Mouse (Mus musculus): ENCODE measurements around the gene Ndufa3.
A peak's percentile ranks its signal among the peaks of the same experiment; 100 is the strongest.

Gene Ndufa3

DNA sequence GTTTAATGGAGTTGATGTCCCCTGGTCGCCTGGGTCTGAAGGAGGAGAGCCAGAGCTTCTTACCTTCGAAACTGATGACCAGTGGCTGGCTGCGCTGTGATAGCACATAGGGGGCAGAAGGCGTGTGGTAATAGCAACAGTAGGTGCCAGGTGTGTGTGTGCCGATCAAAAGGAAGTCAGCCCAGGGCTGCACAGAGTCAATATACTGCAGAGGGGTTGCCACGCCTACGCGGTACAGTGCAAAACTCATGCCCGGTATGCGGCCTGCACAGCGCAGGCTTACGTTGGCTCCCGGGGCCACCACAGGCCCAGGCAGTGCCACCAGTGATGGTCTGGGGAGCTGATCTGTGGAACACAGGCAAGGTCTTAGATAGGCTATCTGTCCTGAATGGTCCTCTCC lies 6.2 kb upstream of the Ndufa3 start:
- no peak for DNase-seq

DNA sequence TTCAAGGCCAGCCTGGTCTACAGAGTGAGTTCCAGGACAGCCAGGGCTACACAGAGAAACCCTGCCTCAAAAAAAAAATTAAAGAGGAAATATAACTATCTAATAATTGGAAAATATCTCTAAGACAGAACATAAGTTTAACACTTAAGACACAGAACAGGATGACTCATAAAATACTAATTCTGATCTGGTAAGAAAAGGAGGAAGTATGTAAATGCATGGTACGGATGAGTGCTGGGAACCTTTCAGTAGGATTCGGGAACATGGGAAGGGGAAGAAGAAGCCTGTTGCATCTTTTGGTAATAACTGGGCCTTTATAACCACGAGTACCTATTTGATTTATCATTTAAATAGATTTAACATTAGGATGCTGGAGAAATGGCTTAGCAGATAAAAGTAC lies 3.2 kb upstream of the Ndufa3 start:
- DNase-seq = no peak

DNA sequence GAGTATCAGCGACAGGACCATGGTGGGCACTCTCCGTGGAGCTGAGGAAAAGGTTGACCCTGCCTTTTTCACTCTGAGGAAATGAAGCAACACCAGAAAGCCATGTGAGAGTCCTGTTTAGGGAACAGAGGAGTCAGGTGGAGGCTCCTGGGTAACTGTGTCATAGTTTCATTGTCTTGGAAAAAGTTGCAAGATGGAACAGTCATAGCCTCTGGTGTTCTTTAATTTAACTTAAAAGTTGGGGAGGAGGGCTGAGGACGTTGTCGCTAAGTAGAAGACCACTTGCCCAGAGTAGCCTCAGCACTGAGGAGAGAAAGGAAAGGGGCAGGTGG lies 1.1 kb upstream of the Ndufa3 start, which contains the start of gene Oscar:
Gene Oscar (minus strand): TSS at position 101 of the 332 bp plus-strand sequence.
- DNase-seq = no peak

DNA sequence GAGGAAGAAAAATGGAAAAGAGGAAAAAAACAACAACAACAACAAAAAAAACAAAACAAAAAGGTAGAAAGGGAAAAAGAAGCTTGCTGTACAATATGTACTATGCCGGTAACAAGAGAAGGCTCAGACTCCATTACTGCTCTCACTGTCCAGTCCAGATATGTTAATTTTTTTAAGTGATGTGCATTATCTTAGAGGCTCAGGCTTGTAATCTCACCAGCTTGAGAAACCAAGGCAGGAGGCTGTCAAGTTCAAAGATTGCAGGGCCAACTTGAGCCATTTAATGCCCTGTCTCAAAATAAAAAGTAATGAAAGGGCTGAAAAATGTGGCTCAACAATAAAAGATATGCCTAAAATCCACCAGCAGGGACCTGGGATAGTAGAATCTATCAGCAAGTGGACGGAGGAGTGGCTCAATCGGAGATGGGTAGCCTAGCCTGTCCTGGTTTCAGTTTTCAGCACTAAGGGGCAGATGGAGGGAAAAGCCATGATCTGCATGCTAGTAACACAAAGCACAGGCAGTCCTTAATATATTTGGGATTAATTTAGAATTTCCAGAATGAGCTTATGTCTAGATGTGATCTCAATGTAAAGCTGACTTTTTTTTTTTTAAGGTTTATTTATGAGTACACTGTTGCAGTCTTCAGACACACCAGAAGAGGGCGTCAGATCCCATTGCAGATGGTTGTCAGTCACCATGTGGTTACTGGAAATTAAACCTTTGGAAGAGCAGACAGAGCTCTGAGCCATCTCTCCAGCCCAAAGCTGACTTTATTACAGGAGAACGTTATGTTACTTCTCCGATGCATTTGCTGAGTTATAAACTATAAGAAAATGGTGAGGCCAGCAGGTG lies 558 bp upstream of the Ndufa3 start:
- DNase-seq = no peak

DNA sequence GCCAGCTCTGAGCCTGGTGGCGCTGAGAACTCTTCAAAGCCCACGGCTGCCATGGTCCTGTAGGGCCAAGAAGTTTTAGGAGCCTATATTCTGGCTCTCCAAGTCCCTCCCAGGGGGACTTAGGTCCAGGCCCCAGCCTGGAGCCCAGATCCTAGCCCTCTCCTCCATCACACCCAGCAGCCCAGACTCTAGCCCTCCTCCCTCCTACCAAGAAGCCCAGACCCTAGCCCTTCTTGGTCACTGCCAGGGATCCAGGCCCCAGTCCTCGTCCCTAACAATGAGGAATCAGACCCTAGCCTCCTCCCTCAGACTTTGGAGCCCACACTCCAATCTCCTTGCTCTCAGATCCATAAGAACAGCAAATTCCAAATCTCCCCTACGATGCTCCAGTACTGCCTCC lies 11.9 kb downstream of the Ndufa3 start:
- DNase-seq = no peak

DNA sequence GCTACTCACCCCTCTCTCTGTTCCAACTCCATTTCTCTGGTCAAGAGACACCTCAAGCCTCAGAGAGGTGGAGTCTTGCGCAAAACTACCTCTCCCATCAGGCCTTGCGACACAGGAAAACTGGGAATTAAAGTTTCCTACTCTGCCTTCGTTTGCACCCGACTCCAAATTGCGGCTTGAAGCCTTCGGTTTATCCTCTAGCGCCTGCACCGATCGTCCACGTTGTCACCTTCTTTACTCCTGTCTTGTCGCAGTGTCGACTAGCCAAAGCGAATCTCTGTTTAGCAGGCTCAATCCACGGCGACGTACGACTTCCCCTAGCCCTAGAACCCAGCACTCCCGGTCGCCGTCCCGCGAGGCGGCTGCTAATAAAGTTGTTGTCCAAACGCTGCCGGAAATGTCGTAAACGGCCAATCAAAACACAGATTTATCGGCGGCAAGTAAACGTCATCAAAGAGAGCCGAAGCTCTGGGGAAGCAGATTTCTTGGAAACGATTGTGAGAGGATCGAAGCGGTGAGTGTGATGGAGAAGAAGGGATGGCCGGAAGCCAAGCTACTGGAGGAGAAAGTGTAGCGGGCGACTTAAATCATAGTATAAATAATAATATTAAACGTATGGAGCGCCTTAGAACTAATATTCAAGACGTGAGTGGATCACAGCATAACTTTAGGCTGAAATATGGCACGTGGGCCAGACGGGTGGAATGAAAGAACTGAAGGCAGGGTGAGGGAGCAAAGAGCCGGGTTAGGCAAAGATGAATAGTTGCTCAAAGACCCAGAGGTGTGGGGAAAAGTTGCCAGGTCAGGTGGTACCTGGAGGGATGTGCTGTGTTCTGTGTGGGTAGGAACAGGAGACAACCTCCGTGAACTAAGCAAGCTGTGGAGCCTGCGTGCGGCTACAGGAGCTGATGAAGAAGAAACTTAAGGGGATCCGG lies 12.6 kb downstream of the Ndufa3 start, which contains the start of the genes Tfpt and Prpf31:
Gene Tfpt (minus strand): TSS at position 387 of the 935 bp plus-strand sequence.
Gene Prpf31 (plus strand): TSS at position 443 of the 935 bp plus-strand sequence.
- DNase-seq = peak; percentile 98

DNA sequence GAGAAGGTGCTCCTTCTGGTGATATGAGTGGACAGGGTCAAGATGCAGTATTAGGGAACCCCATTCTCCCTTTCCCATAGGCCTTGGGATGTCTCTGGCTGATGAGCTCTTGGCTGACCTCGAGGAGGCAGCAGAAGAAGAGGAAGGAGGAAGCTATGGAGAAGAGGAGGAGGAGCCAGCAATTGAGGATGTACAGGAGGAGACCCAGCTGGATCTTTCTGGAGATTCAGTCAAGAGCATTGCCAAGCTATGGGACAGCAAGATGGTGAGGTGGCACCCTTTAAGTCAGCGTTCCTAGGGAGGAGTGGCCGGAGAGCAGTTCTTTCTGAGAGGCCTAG lies 13.3 kb downstream of the Ndufa3 start:
- DNase-seq = no peak

DNA sequence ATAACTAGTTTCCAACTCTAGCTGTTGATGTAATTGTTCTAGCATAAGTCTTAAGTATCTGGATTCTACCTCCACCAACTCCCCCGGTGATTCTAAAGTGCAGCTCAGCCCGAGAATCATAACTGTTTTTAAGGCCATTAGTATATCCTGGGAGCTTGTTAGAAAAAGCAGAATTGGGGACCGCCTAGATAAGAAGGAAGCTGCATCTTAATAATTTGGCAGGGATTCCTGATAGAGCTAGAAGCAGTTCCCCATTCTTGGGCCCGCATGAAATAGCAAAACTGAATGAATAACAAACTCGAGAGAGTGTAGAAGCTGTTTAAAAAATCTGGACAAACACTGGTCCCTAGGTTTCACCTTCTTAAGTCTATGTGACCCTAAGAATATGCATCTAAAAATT lies 26.2 kb downstream of the Ndufa3 start:
- no peak for DNase-seq

DNA sequence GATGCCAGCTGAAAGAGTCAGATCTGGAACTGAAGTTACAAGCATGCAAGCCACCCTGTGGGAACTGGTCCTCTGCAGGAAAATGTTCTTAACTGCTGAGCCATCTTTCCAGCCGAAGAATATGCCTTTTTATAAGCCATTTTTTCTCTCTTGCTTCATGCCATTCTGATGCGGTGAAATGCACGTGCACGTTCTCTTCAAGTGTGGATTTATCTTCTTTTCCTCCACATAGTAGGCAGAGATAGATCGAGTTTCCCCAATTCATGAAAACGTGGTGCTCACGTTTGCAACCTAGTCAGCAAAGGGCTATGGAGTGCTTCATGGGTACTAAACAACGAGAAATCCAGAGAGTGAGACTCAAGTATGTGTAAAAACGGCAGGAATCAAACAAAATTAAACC lies 26.7 kb downstream of the Ndufa3 start:
- DNase-seq = no peak

DNA sequence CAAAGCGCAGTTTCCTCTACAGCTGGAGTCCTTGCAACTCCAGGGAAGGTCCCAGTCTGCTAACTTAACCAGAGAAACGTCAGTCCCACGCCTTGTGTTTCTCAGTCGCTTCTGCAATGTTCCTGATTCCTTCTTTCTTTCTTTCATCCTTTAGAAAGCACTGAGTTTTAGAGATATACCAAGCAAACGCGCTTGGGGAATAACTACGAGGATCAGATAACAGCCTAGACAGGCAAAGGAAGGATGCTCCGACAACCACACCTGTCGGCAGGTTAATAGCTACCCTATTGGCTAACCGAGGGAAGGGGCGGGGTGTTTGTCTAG lies 27.1 kb downstream of the Ndufa3 start:
- no peak for DNase-seq

DNA sequence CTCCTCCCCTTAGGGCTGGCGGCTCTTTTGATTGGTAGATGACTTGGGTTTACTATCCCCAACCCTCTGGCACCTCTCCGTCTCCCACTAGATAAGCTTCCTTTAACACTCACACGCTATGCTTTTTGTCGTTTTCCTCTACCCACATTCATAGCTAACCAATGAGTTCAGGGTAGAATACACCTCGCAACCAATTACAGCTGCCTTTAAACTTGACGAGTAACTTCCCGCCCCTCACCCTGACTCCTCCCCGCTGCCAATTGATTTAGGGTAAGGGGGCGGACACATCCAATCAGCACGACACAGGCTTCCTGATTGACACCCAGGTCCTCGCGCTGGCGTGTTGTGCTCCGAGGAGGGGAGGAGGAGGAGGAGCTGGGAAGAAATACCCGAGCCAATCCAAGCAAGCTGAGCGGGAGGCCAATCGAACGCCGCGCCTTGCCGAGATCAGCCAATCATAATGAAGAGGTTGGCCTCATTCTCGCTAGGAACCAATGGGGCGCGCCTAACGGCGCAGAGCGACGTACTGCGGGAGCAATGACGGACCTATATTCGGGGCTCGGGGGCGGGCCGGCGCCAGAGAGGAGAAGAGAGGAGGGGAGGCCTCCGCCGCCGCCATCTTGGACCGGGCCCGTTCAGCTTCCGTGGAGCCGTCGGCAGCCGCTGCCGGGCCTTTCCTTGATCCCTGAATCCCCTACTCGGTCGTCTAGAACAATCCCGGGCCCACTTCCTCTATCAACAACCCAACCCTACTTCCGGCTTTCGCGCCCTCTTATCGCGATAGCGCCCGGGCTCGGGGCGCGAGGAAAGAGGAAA lies 27.7 kb downstream of the Ndufa3 start, which contains the start of gene Cnot3:
Gene Cnot3 (plus strand): TSS at position 597 of the 816 bp plus-strand sequence.
- peak; percentile 100 for DNase-seq

DNA sequence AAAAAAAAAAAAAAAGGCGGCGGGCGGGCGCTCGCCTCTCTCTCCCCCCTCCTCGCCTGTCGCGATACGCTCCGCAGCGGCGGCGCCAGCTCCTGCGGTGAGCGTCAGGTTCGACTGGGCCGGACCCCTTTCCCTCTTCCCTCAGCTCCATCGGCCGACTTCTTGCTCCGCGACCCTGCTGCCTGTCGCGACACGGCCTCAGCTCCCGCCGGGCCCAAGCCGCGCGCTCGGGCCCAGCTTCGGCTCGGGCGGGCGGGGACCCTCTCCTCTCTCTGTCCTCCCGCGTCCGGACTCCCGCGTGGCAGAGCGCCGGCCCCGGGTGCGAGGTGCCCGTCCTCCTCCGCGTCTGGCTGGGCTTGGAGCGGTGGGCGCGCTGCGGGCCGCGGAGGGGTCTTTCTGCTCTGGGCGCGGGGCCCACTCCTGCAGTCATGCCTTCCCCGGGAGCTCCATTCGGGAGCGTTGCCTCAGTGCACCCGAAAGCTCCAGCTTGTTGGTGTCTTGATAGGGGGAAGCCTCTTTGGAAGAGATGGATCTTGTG lies 28.4 kb downstream of the Ndufa3 start:
- DNase-seq = no peak

DNA sequence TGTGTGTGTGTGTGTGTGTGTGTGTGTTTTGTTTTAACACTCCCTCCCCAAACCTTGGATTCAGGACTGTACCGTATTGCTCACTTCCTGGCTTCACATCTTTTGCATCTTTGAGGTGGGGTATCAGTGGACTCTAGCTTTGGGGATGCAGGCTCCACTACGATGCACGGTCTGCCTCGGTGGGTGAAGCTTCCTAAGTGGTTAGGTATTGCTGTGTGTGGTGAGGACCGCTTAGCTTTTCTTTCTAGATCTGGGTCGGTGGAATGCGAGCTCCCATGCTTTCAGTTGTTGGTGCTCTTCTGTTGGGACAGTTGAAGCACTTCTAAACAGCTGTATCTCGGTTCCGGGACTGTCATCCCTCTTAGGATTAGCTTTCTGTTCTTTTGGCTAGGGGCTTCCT lies 29.0 kb downstream of the Ndufa3 start:
- DNase-seq = no peak

DNA sequence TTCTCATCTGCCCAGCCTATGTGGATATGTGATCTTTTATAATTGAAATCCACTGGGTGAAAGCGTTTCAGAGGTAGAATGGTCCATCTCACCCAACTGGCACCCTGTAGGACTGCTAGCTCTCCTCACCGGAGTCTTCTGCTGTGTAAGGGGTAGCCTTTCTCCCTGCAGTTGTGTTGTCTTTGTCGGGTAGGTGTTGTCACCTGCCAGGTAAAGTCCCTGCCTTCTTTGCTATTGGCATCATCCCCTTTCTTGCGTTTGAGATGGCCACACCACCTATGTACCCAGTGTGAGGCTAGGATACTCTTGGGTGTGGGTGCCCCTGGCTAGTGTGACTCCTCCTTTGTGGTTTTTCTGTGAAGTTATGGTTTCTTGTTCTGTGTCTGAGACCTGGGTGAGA lies 29.5 kb downstream of the Ndufa3 start:
- no peak for DNase-seq

DNA sequence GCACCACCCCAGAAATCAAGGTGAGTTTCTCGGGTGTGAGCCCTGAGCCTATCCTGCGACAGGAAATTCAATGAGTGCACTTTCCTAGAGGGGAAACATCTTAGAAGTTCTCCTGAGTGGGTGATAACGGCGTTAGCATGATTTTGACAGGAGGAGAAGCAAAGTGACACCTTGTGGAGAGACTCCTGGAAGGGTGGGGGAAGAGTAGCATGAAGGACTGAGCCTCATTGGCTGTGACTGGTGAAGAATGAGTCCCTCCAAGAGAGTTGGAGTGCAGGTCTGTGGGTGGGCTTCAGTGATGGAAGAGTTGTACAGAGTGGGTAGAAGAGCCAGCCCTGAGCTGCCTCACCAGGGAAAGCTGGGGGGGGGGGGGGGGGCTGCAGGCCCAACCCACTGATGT lies 39.8 kb downstream of the Ndufa3 start:
- DNase-seq = no peak

DNA sequence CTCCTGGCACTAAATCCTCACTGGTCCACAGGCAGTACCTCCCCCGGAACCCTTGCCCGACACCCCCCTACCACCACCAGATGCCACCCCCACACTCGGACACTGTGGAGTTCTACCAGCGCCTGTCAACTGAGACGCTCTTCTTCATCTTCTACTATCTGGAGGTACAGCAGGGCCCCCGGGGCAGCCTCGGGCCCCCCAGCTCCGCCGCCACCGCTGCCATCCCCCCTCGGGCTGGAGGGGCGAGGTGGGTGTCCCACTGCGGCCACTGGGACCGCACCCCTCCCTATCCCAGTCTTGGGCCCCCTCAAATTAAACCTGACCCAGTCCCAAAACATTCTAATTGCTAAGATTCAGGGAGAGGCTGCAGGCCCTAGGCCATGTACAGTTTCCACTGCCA lies 41.4 kb downstream of the Ndufa3 start:
- no peak for DNase-seq

DNA sequence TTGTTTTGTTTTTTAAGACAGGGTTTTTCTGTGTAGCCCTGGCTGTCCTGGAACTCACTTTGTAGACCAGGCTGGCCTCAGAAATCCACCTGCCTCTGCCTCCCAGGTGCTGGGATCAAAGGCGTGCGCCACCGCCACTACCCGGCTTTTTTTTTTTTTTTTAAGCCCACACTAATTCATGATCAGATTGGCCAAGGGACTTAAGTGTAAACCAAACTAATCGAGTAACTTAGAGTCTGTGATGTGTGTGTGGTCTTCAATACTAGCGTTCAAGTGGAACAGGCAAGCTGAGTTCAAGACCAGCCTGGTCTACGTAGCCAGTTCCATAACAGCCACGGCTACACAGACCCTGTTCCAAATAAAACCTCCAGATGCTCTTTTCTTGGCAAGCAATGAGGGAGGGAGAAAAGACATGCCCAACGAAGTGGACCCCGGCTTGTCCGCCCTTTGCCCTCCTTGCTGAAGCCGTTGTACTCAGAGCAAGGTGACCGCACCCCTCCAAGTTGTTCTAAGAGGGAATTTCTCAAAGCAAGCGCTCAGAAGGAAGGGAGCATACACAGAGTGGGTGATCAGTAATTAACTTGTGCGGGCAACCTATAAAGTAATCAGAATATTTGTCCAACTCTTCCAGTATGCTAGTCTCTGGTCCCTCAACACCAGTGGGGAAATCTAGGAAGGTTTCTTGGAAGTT lies 47.5 kb downstream of the Ndufa3 start:
- no peak for DNase-seq

DNA sequence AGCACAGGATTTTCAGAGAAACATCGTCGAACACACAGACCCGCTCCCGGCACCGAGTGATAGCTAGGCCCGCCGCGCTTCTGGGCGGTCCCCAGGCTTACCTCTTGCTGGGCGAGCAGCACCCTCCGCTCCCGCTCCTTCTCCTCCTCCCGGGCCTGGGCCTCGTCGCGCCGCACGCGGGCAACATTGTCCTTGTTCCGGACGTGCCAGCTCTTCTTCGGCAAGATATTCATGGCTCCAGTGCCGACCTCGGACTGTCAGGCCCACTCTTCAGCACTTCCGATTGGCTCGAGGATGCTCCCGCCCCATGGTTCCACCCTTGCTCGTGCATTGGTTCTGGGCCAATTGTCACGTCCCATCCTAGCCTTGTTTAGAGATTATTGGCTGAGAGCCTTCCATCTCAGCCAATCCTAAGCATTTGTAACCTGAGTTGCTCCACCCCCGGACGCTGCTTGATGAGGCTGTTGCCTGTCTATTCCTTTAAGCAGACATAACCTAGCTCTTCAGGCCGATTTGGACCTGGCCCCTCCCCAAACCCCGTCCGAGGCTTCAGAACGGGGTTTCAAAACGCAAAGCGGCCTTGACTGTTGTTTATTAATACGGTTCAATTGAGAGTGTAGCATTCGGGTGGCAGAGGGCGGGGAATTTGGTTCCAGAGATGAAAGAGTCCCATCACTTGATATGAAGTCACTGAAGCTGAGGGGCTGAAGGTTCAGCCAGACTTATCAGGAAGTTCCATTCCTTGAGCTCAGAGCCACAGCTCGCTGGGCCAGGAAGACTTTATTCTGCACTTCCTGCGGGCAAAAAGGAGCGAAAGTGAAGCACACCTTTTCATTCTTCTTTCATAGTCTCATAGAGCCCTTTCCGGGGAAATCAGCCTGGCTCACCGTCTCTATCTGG lies 48.3 kb downstream of the Ndufa3 start, which contains the start of gene Leng1:
Gene Leng1 (minus strand): TSS at position 626 of the 900 bp plus-strand sequence.
- DNase-seq = peak; percentile 99

DNA sequence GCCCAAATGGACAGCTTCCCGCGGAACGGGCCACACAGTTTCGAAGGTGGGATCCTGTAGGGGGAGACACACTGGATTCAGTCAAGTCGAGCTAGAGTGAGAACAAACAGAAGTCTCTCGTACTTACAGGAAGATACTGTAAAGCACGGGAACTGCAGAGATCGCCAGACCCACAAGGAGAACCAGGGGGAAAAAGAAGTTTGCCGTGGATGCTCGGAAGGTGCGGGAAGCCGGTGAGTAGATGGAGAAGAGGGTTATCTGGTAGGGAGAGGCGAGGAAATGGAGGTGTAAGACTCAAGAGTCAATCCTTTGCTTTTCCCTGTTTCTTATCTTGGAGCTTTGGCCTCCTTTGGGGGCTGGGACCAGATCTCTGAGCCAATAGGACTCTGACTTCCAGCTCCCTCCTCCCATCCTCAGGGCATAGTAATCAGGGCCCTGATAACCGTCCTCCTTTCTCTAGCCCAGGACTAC lies 49.8 kb downstream of the Ndufa3 start:
- DNase-seq = peak; percentile 5

All from retina, postnatal 1 day (tissue).